Mouse (Mus musculus): ENCODE data around the gene Tmem170.

DNA sequence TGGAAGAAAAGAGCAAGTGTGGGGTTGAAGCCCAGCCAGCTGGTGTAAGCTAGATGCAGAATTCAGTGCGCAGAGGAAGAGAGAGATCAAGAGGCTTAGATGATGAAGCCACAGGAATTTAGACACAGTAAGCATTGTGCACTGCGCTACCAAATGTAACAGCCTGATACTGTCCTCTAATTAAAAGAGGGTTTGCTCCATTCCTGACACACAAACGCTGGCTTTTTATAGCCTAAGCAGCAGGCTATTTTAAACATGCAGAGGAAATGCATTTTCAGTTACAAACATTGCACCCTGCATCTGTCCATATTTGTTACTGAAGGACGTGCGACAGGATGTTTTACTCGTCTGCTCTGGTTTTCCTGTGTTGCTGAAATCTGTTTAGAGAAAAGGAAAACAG, 48.0 kb downstream of the Tmem170 start:
- no peak for TF ChIP-seq CTCF (IDR thresholded peaks at IDR 0.05; ENCODE audit: control insufficient read depth, insufficient read depth, insufficient read length)
- TF ChIP-seq MYOG (IDR thresholded peaks at IDR 0.05; ENCODE audit: control insufficient read depth, extremely low read depth, insufficient read length), result no peak
- no peak for TF ChIP-seq MYOD1 (IDR thresholded peaks at IDR 0.05; ENCODE audit: control insufficient read depth, insufficient read length, low read depth)
- TF ChIP-seq MAX (IDR thresholded peaks at IDR 0.05), result no peak
- no peak for TF ChIP-seq USF1 (IDR thresholded peaks at IDR 0.05; ENCODE audit: low read depth)
